Mouse (Mus musculus) heart, embryonic 16.5 days (tissue): Measurements from ENCODE around the gene Spg20. TPM values are rescaled to one million over a fixed set of nuclear protein-coding genes. Genes with fewer than 3 reads are reported as not detected.

Source experiments
- ATAC-seq: fragments of 200-750 bp; cut with Nextera tagmentation; replicated peaks from 2 replicates; pipeline ENCODE4 v1.8.0; 2017; ENCODE audit warnings: moderate number of reproducible peaks; ENCODE audit not compliant: insufficient read depth, low FRiP score; ENCODE audit errors: extremely low read depth
- H3K27ac ChIP-seq: fragments of 300-500 bp; sonication (generic); 2 replicates; pipeline ENCODE4 v1.5.1; 2014; ENCODE audit warnings: mild to moderate bottlenecking, low read length, control low read depth, moderate library complexity
- H3K27me3 ChIP-seq: fragments of 300-500 bp; sonication (generic); 2 replicates; pipeline ENCODE4 v1.6.1; 2014; ENCODE audit warnings: low read length, mixed read lengths; ENCODE audit not compliant: control insufficient read depth, insufficient read depth
- H3K36me3 ChIP-seq: fragments of 300-500 bp; sonication (generic); 2 replicates; pipeline ENCODE4 v1.6.1; 2014; ENCODE audit not compliant: control insufficient read depth, insufficient read depth
- H3K4me1 ChIP-seq: fragments of 300-500 bp; sonication (generic); 2 replicates; pipeline ENCODE4 v1.6.1; 2014; ENCODE audit warnings: low read length, mixed read lengths; ENCODE audit not compliant: control insufficient read depth, insufficient read depth
- H3K4me2 ChIP-seq: fragments of 300-500 bp; sonication (generic); 2 replicates; pipeline ENCODE4 v1.6.1; 2014; ENCODE audit warnings: low read depth, mild to moderate bottlenecking, control low read depth, low read length
- H3K4me3 ChIP-seq: fragments of 300-500 bp; sonication (generic); 2 replicates; pipeline ENCODE4 v1.5.1; 2014; ENCODE audit warnings: mild to moderate bottlenecking, control low read depth, low read length
- H3K9ac ChIP-seq: fragments of 300-500 bp; sonication (generic); 2 replicates; pipeline ENCODE4 v1.6.1; 2014; ENCODE audit warnings: low read length, control low read depth
- H3K9me3 ChIP-seq: fragments of 300-500 bp; sonication (generic); replicated peaks from 2 replicates; pipeline ENCODE4 v1.6.1; 2016; ENCODE audit warnings: low read length; ENCODE audit not compliant: control insufficient read depth
- WGBS: fragments of 180-500 bp; shearing (Covaris S2); extraction: QIAGEN DNeasy Blood & Tissue Kit; methylation state at CpG from one replicate; pipeline ENCODE4 v1.1.7; 2014; 5-methylcytosine and 5-hydroxymethylcytosine counted together
- polyA plus RNA-seq: library from polyadenylated mRNA; unstranded; fragments of >200 nt; fragmentation: Nextera tagmentation; extraction: Ambion mirVana; gene quantifications from 2 replicates; pipeline ENCODE4 v1.2.1, GENCODE M21; 2015

The Spg20 gene
- polyA plus RNA-seq, 1 experiment from 2014 or later: 29.7 TPM

GRCm38 (mm10) chr3:55148091-55148490 lies 36.2 kb downstream of the Spg20 start:
- Histone ChIP-seq H3K4me3 (no peak overlapping the region), H3K36me3 (no peaks in the 10 kb centered on the region), H3K27me3 (no peaks in the 10 kb centered on the region), H3K4me2 (no peak overlapping the region), H3K9ac (no peak overlapping the region), H3K9me3 (no peaks in the 10 kb centered on the region), H3K4me1 (no peaks in the 10 kb centered on the region), H3K27ac (no peak overlapping the region)
- no peak for ATAC-seq
- WGBS: 47% methylated on average over 3 of the region's 3 CpGs

DNA sequence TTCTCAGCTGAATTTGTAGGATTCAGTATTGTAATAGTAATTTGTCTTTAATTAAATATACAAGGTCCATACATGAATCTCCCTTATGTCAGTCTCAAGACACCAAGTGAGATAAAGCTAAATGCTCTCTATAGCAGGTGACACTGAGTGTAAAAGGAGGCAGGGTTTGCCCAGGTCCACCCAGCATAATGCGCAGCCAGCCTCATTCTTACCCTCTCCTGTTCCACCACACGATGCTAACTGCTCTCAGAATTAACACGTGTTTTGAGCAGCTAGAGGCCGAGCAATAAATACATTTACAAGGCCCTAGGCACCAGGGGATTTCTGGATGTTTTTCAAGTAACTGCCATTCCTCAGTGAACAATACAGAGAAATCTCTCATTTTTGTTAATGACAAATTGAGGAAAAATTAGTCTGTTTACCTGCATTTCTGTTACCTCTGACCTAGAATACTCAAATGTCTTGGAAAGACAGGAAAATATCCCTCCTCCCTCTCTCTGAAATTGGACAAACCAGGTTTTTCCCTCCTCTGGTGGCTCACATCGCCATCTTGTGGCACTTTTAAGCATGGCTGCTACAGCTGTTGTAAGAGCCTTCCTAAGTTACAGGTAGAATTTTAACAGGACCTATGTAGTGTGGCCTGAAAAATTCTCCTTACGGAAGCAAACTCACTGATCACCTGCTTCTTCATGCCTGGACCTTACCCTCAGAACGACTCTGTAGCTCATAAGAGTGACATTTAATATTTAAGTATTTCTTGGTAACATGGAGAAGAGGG lies 39.9 kb downstream of the Spg20 start:
- Histone ChIP-seq H3K9ac (no peak overlapping the region), H3K4me1 (no peaks in the 10 kb centered on the region), H3K27ac (no peak overlapping the region), H3K27me3 (no peaks in the 10 kb centered on the region), H3K4me2 (no peak overlapping the region), H3K36me3 (no peaks in the 10 kb centered on the region), H3K4me3 (no peak overlapping the region), H3K9me3 (no peaks in the 10 kb centered on the region)
- ATAC-seq: no peak
- 46% methylated on average over 7 of the region's 7 CpGs for WGBS

DNA sequence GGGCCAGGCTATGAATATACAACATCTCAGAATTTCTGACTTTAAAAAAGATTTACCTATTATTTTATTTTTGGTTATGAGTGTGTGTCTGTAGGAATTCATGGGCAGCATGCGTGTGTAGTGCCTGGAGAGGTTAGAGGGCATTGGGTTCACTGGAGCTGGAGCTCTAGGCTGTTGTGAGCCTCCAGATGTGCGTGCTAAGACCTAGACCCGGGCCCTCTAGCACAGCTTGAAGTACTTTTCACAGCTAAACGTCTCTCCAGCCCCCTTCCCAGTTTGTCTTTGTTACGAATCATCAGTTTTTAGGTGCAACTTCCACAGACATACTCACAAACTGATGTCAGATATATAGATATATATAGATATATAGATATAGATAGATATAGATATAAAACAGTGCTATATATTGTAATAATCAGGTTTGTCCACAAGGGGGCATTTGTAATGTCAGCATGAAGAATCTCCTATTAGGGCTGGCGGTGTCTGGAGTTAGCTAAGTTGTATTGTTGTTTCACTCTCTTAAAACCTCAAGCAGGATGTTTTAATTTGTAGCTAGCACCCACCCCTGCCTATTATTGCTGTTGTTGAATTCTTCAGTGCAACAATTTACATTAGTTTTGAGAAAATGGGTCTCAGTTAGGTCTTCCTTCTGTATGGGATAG lies 40.9 kb downstream of the Spg20 start:
- ATAC-seq: no peak
- Histone ChIP-seq H3K9me3 (no peaks in the 10 kb centered on the region), H3K4me3 (no peak overlapping the region), H3K27me3 (no peaks in the 10 kb centered on the region), H3K4me2 (no peak overlapping the region), H3K4me1 (no peaks in the 10 kb centered on the region), H3K36me3 (no peaks in the 10 kb centered on the region), H3K27ac (no peak overlapping the region), H3K9ac (no peak overlapping the region)
- WGBS: 64% methylated on average over 6 of the region's 6 CpGs

DNA sequence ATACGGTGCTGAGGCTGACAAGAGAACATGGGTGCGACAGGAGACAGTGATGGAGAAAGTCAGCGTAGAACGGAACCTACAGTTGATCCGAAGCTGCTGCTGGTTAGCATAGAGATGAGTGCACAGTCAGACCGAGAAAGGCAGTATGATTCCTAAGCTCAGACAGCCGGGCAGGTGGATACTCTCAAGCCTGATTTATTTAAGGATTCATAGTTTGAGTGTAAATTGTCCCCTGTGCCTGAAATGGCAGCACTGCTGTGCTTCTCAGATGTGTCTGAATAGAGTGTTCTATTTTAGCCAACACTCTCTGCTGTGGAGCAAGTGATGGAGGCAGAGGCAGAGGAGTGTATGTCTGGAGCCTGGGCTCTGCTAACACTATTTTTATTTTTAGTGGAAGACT lies 42.3 kb downstream of the Spg20 start:
- WGBS: 79% methylated on average over 7 of the region's 7 CpGs
- Histone ChIP-seq H3K27me3 (no peaks in the 10 kb centered on the region), H3K4me1 (no peaks in the 10 kb centered on the region), H3K9me3 (no peaks in the 10 kb centered on the region), H3K36me3 (no peaks in the 10 kb centered on the region), H3K27ac (no peak overlapping the region), H3K9ac (no peak overlapping the region), H3K4me2 (no peak overlapping the region), H3K4me3 (no peak overlapping the region)
- ATAC-seq: no peak

GRCm38 (mm10) chr3:55157413-55157812 lies 45.5 kb downstream of the Spg20 start:
- Histone ChIP-seq H3K4me3 (no peak overlapping the region), H3K27ac (no peak overlapping the region), H3K9ac (no peak overlapping the region), H3K36me3 (no peaks in the 10 kb centered on the region), H3K9me3 (no peaks in the 10 kb centered on the region), H3K4me1 (no peaks in the 10 kb centered on the region), H3K27me3 (no peaks in the 10 kb centered on the region), H3K4me2 (no peak overlapping the region)
- ATAC-seq: no peak
- 62% methylated on average over 5 of the region's 5 CpGs for WGBS

GRCm38 (mm10) chr3:55161144-55161543 lies 49.2 kb downstream of the Spg20 start:
- Histone ChIP-seq H3K9me3 (no peaks in the 10 kb centered on the region), H3K4me2 (no peak overlapping the region), H3K4me3 (no peak overlapping the region), H3K27me3 (no peaks in the 10 kb centered on the region), H3K27ac (no peak overlapping the region), H3K4me1 (no peaks in the 10 kb centered on the region), H3K36me3 (no peaks in the 10 kb centered on the region), H3K9ac (no peak overlapping the region)
- WGBS: 78% methylated on average over 7 of the region's 7 CpGs
- no peak for ATAC-seq

- Histone ChIP-seq H3K9me3 (no peaks in the 10 kb centered on the region), H3K4me1 (no peaks in the 10 kb centered on the region), H3K4me2 (no peak overlapping the region), H3K27me3 (no peaks in the 10 kb centered on the region), H3K4me3 (no peak overlapping the region), H3K36me3 (no peaks in the 10 kb centered on the region), H3K27ac (no peak overlapping the region), H3K9ac (no peak overlapping the region)
- WGBS: 64% methylated on average over 4 of the region's 4 CpGs
- no peak for ATAC-seq
Measured at GRCm38 (mm10) chr3:55163510-55163909, 51.6 kb downstream of the Spg20 start.

GRCm38 (mm10) chr3:55172478-55172877 lies 60.6 kb downstream of the Spg20 start:
- H3K9me3 ChIP-seq: no peaks in the 10 kb centered on the region
- no peaks in the 10 kb centered on the region for H3K36me3 ChIP-seq
- no peak overlapping the region for H3K27ac ChIP-seq
- H3K27me3 ChIP-seq: no peaks in the 10 kb centered on the region
- peaks cover 2% of the 10 kb centered on the region; the same call in 1 of the 2 replicates for H3K4me1 ChIP-seq
- WGBS: 48% methylated on average over 3 of the region's 3 CpGs
- no peak for ATAC-seq
- no peak overlapping the region for H3K9ac ChIP-seq
- no peak overlapping the region for H3K4me2 ChIP-seq
- H3K4me3 ChIP-seq: no peak overlapping the region

GRCm38 (mm10) chr3:55177271-55177670 lies 65.4 kb downstream of the Spg20 start:
- 25% methylated on average over 6 of the region's 6 CpGs for WGBS
- Histone ChIP-seq H3K9me3 (no peaks in the 10 kb centered on the region), H3K27me3 (no peaks in the 10 kb centered on the region), H3K4me2 (no peak overlapping the region), H3K4me3 (no peak overlapping the region), H3K9ac (no peak overlapping the region), H3K36me3 (no peaks in the 10 kb centered on the region), H3K27ac (no peak overlapping the region), H3K4me1 (peaks cover 2% of the 10 kb centered on the region; the same call in 1 of the 2 replicates)
- ATAC-seq: no peak
